Mouse (Mus musculus) gastrocnemius, adult 18-20 months (tissue): ENCODE measurements around the gene Galnt7. TPM values are rescaled to one million over a fixed set of nuclear protein-coding genes. Genes with fewer than 3 reads are reported as not detected.
A peak's percentile ranks its signal among the peaks of the same experiment; 100 is the strongest.

Experiments
- DNase-seq: peaks from one replicate; pipeline ENCODE4 v3.0.0; 2021; ENCODE audit warnings: low spot score
- long read RNA-seq, 2 experiments: library from polyadenylated mRNA; stranded (forward); transcript quantifications; one replicate each; pipeline ENCODE4 v2.0.0; 2021
- total RNA-seq, 2 experiments: library from RNA; stranded (reverse); gene quantifications; 2 replicates each; pipeline ENCODE4 v1.2.3; 2021

The Galnt7 gene
- total RNA-seq = 1 to 10 TPM; 2.0 to 2.3 TPM
- long read RNA-seq, experiment 1 = 0 reads
- long read RNA-seq, experiment 2 = 0 reads

- DNase-seq = peak; percentile 24
These were observed at the start of gene Galnt7 for GRCm38 (mm10) chr8:57652456-57653055. Gene Galnt7 (minus strand): TSS chr8:57653032.

GRCm38 (mm10) chr8:57688633-57689032 lies 35.8 kb upstream of the Galnt7 start:
- no peak for DNase-seq

DNA sequence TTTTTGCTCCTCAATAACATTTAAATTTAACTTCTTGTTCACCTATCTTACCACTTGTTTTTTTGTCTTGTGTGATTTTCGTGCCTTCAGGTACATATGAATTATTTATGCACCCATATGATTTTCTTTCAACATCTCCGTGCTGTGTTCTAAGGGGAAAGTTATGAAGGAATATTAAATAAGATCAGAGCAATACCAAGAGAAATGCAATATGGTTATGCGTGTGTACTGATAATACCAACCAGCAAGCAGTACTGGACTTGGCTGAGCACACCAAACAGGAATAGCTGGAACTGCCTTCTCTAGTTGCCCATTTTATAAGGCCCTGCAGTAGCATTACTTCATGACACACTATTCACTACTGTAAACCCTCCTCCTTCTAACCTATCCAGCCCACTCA lies 33.0 kb upstream of the Galnt7 start:
- no peak for DNase-seq

GRCm38 (mm10) chr8:57680044-57680443 lies 27.2 kb upstream of the Galnt7 start:
- DNase-seq = no peak

- no peak for DNase-seq
These were observed 11.3 kb upstream of the Galnt7 start for GRCm38 (mm10) chr8:57664121-57664520.

DNA sequence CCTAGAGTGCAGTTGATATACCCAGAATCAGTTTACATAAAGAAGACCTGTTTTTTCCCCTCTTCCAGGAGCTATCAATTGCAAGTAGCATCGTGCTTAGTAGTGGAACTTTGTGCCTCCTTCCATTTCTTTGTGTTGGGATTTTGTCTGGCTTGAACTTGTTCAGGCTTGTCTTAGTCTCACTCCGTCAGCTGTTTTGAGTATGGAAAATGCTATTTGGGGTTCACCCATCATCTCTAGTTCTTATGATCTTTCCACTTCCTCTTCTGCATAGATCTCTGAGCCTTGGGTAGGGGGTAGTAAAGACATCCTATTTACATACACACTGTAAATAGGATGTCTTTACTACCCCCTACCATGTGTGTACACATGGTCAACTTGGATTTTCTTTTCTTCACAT lies 7.2 kb upstream of the Galnt7 start:
- DNase-seq = no peak

- no peak for DNase-seq
These were observed 3.6 kb upstream of the Galnt7 start for GRCm38 (mm10) chr8:57656446-57656845.

DNA sequence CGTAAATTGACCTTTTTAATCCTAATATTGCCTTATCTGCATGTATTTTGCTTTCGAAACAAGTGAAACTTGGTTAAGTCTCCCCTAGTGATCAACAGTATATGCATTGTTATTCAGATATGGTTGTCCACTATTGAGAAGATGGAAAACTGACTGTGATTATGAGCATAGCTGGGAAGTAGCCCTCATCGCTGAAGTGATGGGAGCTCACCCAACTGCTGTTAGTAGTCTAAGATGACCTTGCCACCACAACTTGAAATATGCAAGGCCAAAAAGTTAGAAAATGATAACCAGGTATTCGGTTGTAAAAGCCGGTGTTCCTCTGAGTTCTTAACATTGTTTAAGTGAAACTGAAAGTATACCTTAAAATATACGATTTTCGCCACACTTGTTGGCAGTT lies 1.3 kb upstream of the Galnt7 start:
- DNase-seq = no peak

DNA sequence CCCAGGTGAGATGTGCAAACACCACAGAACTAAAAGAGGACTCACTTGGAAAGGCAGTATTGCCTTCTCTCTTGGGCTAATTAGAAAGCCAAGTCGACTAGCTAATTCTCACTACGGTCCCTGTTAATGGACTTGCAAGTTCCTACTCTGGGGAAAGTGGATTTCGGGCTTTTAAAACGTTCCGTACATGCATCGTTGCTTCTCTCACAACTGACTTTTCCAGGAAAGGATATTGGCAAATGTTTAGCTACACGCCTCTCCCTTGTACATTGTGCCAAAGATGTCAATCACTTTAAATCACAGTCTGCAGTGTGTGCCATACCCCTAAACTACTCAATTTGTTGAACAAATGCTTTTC lies 915 bp upstream of the Galnt7 start:
- no peak for DNase-seq

DNA sequence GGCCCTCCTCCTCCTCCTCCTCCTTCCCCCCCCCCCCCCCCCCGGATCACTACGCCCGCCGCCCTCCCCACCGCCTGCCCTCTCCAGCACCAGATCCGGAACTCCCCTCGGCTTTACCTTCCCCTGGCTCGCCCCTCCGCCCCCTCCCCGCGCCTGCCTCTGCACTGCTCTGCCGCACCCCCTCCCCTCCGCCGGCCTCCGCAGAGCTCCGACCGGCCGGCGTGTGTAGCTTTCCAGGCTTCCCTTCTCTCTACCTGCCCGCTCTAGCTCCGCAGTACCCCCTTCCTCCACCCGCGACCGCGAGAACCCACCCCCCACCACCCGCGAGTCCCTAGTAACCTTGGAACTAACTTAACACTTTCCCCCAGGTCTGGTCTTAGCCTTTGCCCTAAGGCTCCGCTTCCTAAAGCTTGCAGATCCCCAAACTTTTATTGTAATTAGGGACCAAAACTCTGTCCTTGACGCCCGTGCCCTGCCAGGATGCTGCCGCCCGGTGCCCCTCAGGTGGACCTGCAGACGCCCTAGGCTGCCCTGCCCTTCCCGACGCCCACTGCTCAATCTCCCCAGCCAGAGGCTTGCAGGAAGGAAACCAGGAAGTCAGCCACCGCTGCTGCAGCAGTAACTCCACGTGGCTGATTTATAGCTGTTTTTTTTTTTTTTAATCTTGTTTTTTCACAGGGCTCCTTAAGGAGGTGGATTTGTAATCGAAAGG lies 380 bp upstream of the Galnt7 start:
- peak; percentile 2 for DNase-seq

DNA sequence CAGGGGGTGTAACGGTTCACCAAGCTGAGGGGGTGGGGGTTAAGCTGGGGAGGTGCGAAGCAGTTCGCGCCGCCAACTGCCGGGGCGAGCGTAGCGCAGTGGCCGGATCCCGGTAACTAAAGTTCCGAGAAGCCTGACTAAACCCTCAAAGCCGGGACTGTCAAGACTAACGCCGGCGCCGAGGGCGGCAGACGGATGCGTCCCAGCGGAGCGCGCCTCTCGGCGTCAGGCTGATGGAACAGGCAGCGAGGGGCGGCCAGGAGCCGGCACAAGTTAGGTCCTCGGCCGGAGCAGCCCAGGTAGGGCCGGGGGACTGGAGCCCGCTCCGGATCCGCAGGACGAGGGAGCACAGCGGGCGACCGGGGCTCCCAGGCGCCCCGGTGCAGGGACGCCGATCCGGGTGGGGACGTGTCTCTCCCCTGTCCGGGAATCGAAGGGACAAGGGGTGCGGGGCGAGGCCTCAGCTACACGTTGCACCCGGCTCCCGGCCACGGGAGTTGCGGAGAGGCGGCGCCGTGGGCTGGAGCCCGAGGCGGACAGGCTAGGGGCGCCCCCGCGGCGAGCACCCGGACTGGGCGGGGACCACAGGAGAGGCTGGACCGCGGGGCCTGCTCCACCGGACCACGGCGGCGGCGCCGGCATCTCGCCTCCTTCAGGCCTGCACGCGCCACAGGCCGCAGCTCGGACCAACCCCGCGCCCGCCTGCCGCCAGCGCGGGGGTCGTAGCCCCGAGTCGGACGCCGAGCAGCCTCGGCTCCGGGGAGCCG lies 960 bp downstream of the Galnt7 start:
- DNase-seq = peak; percentile 55

GRCm38 (mm10) chr8:57651357-57651688 lies 1.5 kb downstream of the Galnt7 start:
- no peak for DNase-seq

DNA sequence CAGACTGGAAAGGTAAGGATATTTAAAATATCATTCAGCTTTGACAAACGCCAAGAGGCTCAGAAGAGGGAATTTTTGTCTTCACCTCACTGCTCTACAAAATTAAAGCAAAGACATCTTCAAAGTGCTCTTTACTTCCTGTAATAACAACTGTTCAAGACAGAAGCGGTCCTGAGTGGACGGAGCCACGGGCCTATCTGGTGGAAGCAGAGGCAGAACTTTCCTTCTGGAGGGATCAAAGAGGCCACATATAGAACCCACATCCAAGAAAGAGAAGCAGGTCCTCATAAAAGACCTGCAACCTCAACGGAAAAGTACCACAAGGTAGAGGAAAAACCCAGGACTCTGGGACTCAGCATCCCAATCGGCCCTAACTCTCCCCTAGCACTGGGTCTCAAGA lies 2.6 kb downstream of the Galnt7 start:
- DNase-seq = no peak

DNA sequence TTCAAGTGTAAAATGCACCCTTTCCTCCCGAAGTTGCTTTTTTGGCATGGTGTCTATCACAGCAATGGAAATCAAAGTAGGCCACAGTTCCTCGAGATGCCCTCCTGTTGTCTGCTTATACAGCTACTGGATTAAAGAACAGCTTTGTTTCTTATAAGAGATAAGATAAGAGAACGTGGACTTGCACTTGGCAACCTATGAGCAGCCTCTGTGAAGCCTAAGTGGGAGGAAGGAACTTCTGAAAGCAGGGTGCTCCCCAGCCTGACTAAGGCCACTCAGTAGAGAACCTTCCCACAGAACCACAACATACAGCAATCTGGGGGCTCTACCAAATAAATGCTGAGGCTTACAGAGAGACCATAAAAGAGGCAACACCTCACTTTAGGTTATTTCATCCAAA lies 5.3 kb downstream of the Galnt7 start:
- no peak for DNase-seq

GRCm38 (mm10) chr8:57644281-57644680 lies 8.6 kb downstream of the Galnt7 start:
- DNase-seq = no peak

- no peak for DNase-seq
These were observed 10.1 kb downstream of the Galnt7 start for GRCm38 (mm10) chr8:57642722-57643121.

GRCm38 (mm10) chr8:57638925-57639324 lies 13.9 kb downstream of the Galnt7 start:
- no peak for DNase-seq

GRCm38 (mm10) chr8:57637599-57638280 lies 15.1 kb downstream of the Galnt7 start:
- no peak for DNase-seq

- no peak for DNase-seq
These were observed 16.1 kb downstream of the Galnt7 start for GRCm38 (mm10) chr8:57636698-57637097.

DNA sequence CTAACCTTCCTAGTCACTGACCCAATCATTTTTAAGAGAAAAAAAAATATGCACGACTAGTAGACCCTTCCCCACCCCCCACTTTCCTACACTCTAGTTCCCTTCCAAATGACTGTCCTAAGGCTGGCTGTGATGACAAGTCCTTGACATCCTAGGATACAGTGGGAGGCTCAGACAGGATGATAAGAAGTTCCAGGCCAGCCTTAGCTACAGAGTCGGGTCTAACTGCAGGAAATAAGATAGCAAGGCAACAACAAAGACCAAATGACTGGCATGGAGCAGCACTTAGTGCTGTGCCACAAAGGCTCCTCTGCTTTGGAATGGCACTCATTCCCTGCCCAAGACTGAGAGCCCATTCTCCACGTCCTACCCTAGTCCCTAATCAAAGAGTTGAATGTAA lies 16.6 kb downstream of the Galnt7 start:
- no peak for DNase-seq

GRCm38 (mm10) chr8:57631780-57632179 lies 21.1 kb downstream of the Galnt7 start:
- no peak for DNase-seq

GRCm38 (mm10) chr8:57630148-57630547 lies 22.7 kb downstream of the Galnt7 start:
- DNase-seq = no peak
